Mouse (Mus musculus): ENCODE data around the gene Syndig1.

DNA sequence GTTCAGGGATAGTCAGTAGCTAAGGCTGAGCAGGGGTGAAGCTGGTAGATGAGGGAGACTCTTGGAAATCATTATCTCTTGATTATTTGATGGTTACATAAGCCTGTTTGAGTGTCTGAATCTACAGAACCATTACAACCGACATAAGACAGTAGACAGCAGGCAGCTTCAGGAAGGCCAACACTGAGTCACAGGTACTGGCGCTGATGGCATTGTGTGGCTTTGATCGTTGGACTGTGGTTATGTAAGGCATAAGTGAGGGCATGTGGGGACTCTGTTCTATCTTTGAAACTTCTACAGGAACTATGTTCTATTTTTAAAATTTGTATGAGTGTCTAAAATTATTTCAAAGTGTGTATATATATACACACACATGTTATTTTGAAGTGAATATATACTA is 88.2 kb downstream of the Syndig1 start:
- TF ChIP-seq ZNF384 (IDR thresholded peaks at IDR 0.05; ENCODE audit: low read depth, low read length): no peak
- no peak for TF ChIP-seq BHLHE40 (IDR thresholded peaks at IDR 0.05; ENCODE audit: borderline replicate concordance, low read depth, low read length)
- no peak for TF ChIP-seq GATA1 (IDR thresholded peaks at IDR 0.05; ENCODE audit: low read depth, low read length)
- TF ChIP-seq SMC3 (IDR thresholded peaks at IDR 0.05; ENCODE audit: low read depth, low read length): no peak
- no peak for TF ChIP-seq CTCF (IDR thresholded peaks at IDR 0.05 in 2 of 3, conservative IDR thresholded peaks at IDR 0.05 in 1 of 3; ENCODE audit: control insufficient read depth in 1 of 3, insufficient read depth in 1 of 3, low read depth in 2 of 3, low read length in 3 of 3, poor library complexity in 1 of 3, severe bottlenecking in 1 of 3)
